Mouse (Mus musculus) heart, adult 2 months (tissue): Measurements from ENCODE around the gene Ppargc1a.

Source experiments
- CTCF ChIP-seq: fragments of 200-600 bp; IDR thresholded peaks from 2 replicates; pipeline ENCODE4 v1.8.1; 2022; ENCODE audit warnings: antibody characterized with exemption, mild to moderate bottlenecking, moderate library complexity
- EP300 ChIP-seq: fragments of 200-500 bp; IDR thresholded peaks from 2 replicates; pipeline ENCODE4 v1.6.1; 2011; ENCODE audit warnings: low read depth, low read length, control low read depth; ENCODE audit not compliant: insufficient read depth
- POLR2A ChIP-seq: fragments of 200-500 bp; IDR thresholded peaks from 2 replicates; pipeline ENCODE4 v1.6.1; 2011; ENCODE audit warnings: mild to moderate bottlenecking, low read depth, low read length, control low read depth; ENCODE audit not compliant: insufficient read depth

- TF ChIP-seq EP300 (no peak), CTCF (no peak), POLR2A (no peak)
Observed at GRCm38 (mm10) chr5:51551852-51552482, 15.6 kb downstream of the Ppargc1a start.
